Mouse (Mus musculus): ENCODE measurements around the gene Dpep3.

The Dpep3 gene

GRCm38 (mm10) chr8:105966692-105967311 is 12.4 kb downstream of the Dpep3 start:
- peaks cover 84% of the 10 kb centered on the region for H3K4me1 ChIP-seq (replicated peaks; ENCODE audit: low read depth, low read length)
- H3K27me3 ChIP-seq (ENCODE audit: insufficient read depth, low read length) = peaks cover 6% of the 10 kb centered on the region; the same call in 1 of the 2 replicates
- no peaks in the 10 kb centered on the region for H3K9me3 ChIP-seq (ENCODE audit: low read length)
- H3K4me3 ChIP-seq (replicated peaks; ENCODE audit: low read length) = peak overlapping the region; percentile 94
- H3K36me3 ChIP-seq (ENCODE audit: insufficient read depth, low read length) = peaks cover 7% of the 10 kb centered on the region; the same call in 1 of the 2 replicates
- TF ChIP-seq NANOG (IDR thresholded peaks at IDR 0.05; ENCODE audit: borderline replicate concordance, low read length) (peak; percentile 69; the same call in 1 of the 2 replicates), CTCF (conservative IDR thresholded peaks at IDR 0.05; ENCODE audit: low read length) (no peak)

DNA sequence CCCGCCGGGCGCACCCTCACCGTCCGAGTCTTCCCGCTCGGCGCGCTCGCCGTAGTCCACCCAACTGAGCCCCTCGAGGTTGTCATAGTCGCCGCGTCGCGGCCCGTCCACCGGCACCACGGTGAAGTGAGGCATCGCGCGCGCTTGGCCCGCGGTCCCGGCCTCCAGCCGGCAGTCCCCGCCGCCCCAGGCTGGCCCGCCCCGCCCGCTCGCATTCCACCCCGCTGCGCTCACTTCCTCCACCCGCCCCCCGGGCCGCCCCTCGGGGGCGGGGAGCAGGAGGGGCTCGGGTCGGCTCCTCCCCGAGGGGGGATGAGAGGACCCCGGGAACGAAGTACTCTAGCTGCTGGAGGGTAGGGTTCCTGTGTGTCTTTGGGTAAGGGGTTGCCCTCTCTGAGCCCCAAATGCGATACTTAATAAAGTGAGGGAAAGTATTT is 13.3 kb downstream of the Dpep3 start, which contains the start of gene Slc12a4:
Slc12a4 (minus strand) TSS at position 193 of the 437 bp plus-strand sequence.
- Histone ChIP-seq H3K36me3 (ENCODE audit: insufficient read depth, low read length) (peaks cover 7% of the 10 kb centered on the region; the same call in 1 of the 2 replicates), H3K9me3 (ENCODE audit: low read length) (no peaks in the 10 kb centered on the region), H3K4me3 (replicated peaks; ENCODE audit: low read length) (peak within 1 kb of the TSS; percentile 94), H3K27me3 (ENCODE audit: insufficient read depth, low read length) (peaks cover 6% of the 10 kb centered on the region; the same call in 1 of the 2 replicates), H3K4me1 (replicated peaks; ENCODE audit: low read depth, low read length) (peaks cover 85% of the 10 kb centered on the region)
- TF ChIP-seq POU5F1 (IDR thresholded peaks at IDR 0.05; ENCODE audit: borderline replicate concordance, low read length) (no peak), CTCF (conservative IDR thresholded peaks at IDR 0.05; ENCODE audit: low read length) (no peak)

GRCm38 (mm10) chr8:105965266-105965904 is 13.8 kb downstream of the Dpep3 start:
- H3K36me3 ChIP-seq (ENCODE audit: insufficient read depth, low read length) = peaks cover 9% of the 10 kb centered on the region
- no peaks in the 10 kb centered on the region for H3K9me3 ChIP-seq (ENCODE audit: low read length)
- H3K27me3 ChIP-seq (ENCODE audit: insufficient read depth, low read length) = peaks cover 6% of the 10 kb centered on the region; the same call in 1 of the 2 replicates
- H3K4me1 ChIP-seq (replicated peaks; ENCODE audit: low read depth, low read length) = peaks cover 87% of the 10 kb centered on the region
- TF ChIP-seq CTCF (conservative IDR thresholded peaks at IDR 0.05; ENCODE audit: low read length) (no peak), NANOG (IDR thresholded peaks at IDR 0.05; ENCODE audit: borderline replicate concordance, low read length) (no peak), POU5F1 (IDR thresholded peaks at IDR 0.05; ENCODE audit: borderline replicate concordance, low read length) (no peak)
- H3K4me3 ChIP-seq (replicated peaks; ENCODE audit: low read length) = peak overlapping the region; percentile 94

DNA sequence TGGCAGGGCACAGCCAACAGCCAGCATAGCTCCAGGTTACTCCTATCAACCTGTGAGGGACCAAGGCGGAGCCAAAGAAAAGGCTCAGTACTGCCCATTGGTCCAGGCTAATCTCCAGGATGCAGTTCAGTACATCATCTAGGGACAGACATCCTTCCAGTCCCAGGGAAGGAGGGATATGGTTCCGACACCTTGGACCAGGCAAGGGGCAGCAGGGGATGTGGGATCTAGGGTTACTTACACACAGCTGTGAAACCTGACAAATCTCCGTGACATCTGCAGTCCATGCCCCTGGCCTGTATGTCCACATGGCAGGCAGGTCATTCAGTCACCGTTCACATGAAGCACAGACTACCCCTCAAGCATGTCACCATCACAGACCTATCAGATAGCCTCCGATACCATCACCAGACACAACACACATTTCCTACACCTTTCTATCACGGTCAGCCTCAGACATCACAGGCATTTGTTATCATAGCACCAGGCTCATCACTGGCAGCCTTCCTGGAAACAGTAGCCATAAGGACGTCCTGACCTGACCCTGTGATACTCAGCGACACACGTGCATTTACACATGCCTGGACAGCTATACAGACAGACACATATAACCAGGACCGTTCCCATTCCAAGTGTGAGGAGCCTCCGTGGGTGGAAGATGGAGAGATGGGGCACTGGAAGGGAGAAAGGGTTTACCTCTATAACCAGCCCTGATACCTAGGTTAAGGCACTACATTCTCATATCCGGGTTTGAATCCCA is 14.5 kb downstream of the Dpep3 start:
- TF ChIP-seq POU5F1 (IDR thresholded peaks at IDR 0.05; ENCODE audit: borderline replicate concordance, low read length) (no peak), NANOG (IDR thresholded peaks at IDR 0.05; ENCODE audit: borderline replicate concordance, low read length) (no peak), CTCF (conservative IDR thresholded peaks at IDR 0.05; ENCODE audit: low read length) (no peak)
- Histone ChIP-seq H3K9me3 (ENCODE audit: low read length) (no peaks in the 10 kb centered on the region), H3K4me1 (replicated peaks; ENCODE audit: low read depth, low read length) (peaks cover 89% of the 10 kb centered on the region), H3K36me3 (ENCODE audit: insufficient read depth, low read length) (peaks cover 16% of the 10 kb centered on the region), H3K27me3 (ENCODE audit: insufficient read depth, low read length) (peaks cover 6% of the 10 kb centered on the region; the same call in 1 of the 2 replicates), H3K4me3 (replicated peaks; ENCODE audit: low read length) (peak overlapping the region; percentile 94)

DNA sequence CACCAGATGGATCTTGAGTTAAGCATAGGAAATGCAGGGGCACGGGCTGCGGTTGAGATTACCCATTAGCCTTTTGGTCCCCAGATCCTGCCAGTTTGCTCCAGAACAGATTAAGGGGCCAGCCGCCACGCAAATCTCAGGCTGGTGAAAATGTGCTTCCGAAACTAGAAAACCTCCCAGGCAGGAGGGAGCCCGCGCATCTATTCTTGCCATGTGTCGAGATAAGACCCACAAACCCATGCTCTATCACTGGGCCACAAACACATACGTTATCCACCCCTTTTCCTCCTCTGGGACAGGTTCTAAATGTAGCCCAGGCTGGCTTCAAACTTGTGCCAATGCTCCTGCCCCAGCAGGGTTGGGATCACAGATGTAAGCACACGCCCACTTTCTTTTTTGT is 17.7 kb downstream of the Dpep3 start:
- Histone ChIP-seq H3K9me3 (ENCODE audit: low read length) (no peaks in the 10 kb centered on the region), H3K4me1 (replicated peaks; ENCODE audit: low read depth, low read length) (peaks cover 73% of the 10 kb centered on the region), H3K27me3 (ENCODE audit: insufficient read depth, low read length) (peaks cover 4% of the 10 kb centered on the region; the same call in 1 of the 2 replicates), H3K4me3 (replicated peaks; ENCODE audit: low read length) (peak overlapping the region; percentile 69), H3K36me3 (ENCODE audit: insufficient read depth, low read length) (peaks cover 46% of the 10 kb centered on the region)
- TF ChIP-seq CTCF (conservative IDR thresholded peaks at IDR 0.05; ENCODE audit: low read length) (no peak), NANOG (IDR thresholded peaks at IDR 0.05; ENCODE audit: borderline replicate concordance, low read length) (no peak), POU5F1 (IDR thresholded peaks at IDR 0.05; ENCODE audit: borderline replicate concordance, low read length) (no peak)

DNA sequence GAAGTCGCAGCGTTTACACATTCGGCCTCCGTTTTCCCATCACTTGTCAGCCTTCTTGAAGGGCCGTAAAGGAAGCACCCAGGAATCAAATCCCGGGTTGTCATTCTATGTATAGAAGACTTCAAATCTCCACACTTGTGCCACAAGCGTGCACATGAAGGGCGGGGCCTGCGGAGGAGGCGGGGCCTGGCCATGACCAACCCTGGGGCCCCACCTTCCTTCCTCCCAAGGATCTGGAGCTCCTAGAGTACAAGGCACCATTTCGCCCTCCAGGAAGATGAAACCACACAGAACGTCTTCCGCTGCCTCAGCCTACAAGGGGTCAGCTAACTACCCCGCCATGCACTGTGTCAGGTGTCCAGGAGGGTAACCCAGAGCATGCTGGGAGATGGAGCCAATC is 18.1 kb downstream of the Dpep3 start:
- TF ChIP-seq NANOG (IDR thresholded peaks at IDR 0.05; ENCODE audit: borderline replicate concordance, low read length) (no peak), CTCF (conservative IDR thresholded peaks at IDR 0.05; ENCODE audit: low read length) (no peak), POU5F1 (IDR thresholded peaks at IDR 0.05; ENCODE audit: borderline replicate concordance, low read length) (no peak)

DNA sequence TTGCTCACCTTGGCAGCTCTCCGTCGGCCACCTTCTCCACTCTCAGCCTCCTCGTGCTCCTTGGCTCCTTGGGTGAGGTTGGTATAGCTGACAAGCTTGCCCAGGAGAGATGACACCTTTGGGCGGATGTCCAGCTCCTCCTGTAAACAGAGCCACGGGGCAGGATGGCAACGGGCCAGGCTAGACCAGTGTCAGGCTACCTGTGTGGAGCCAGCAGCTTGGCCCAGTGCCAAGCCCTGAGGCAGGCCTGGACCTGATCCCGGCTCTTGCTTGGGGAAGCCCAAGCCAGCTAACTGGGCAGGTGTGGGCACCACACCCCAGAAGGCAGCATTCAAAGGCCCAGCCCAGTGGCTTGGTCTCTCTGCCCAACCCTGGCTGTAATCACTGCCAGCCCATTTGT is 19.9 kb downstream of the Dpep3 start:
- TF ChIP-seq NANOG (IDR thresholded peaks at IDR 0.05; ENCODE audit: borderline replicate concordance, low read length) = no peak
- no peak for TF ChIP-seq CTCF (conservative IDR thresholded peaks at IDR 0.05; ENCODE audit: low read length)
- TF ChIP-seq POU5F1 (IDR thresholded peaks at IDR 0.05; ENCODE audit: borderline replicate concordance, low read length) = no peak
- Histone ChIP-seq H3K27me3 (ENCODE audit: insufficient read depth, low read length) (no peaks in the 10 kb centered on the region), H3K36me3 (ENCODE audit: insufficient read depth, low read length) (peaks cover 67% of the 10 kb centered on the region), H3K4me3 (replicated peaks; ENCODE audit: low read length) (no peak overlapping the region), H3K9me3 (ENCODE audit: low read length) (no peaks in the 10 kb centered on the region), H3K4me1 (replicated peaks; ENCODE audit: low read depth, low read length) (peaks cover 68% of the 10 kb centered on the region)

More for the DNA sequence above, 18.1 kb downstream of the Dpep3 start:
- no peaks in the 10 kb centered on the region for H3K9me3 ChIP-seq (ENCODE audit: low read length)
- H3K4me3 ChIP-seq (replicated peaks; ENCODE audit: low read length) = peak overlapping the region; percentile 69
- H3K27me3 ChIP-seq (ENCODE audit: insufficient read depth, low read length) = peaks cover 4% of the 10 kb centered on the region; the same call in 1 of the 2 replicates
- peaks cover 50% of the 10 kb centered on the region for H3K36me3 ChIP-seq (ENCODE audit: insufficient read depth, low read length)
- peaks cover 69% of the 10 kb centered on the region for H3K4me1 ChIP-seq (replicated peaks; ENCODE audit: low read depth, low read length)

DNA sequence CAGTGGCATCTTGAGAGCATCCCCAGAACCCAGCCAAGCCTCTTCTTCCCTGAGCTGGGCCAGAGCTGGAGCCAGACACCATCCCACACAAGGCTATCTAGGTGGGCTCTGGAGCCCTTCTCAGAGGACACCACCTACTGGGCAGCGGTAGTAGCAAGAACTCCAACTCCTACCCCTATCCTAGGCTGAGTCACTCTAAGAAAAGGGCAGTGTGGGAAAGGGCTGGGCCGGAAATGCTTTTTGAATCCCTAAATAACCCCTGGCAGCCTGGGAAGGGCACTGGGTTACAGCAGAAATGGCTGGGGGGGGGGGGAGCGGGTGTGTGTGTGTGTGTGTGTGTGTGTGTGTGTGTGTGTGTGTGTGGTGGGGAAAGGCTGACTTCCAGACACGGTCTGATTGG is 21.4 kb downstream of the Dpep3 start:
- no peak for TF ChIP-seq POU5F1 (IDR thresholded peaks at IDR 0.05; ENCODE audit: borderline replicate concordance, low read length)
- no peak for TF ChIP-seq NANOG (IDR thresholded peaks at IDR 0.05; ENCODE audit: borderline replicate concordance, low read length)
- TF ChIP-seq CTCF (conservative IDR thresholded peaks at IDR 0.05; ENCODE audit: low read length) = no peak
- Histone ChIP-seq H3K9me3 (ENCODE audit: low read length) (no peaks in the 10 kb centered on the region), H3K4me3 (replicated peaks; ENCODE audit: low read length) (no peak overlapping the region), H3K4me1 (replicated peaks; ENCODE audit: low read depth, low read length) (peaks cover 60% of the 10 kb centered on the region), H3K36me3 (ENCODE audit: insufficient read depth, low read length) (peaks cover 76% of the 10 kb centered on the region), H3K27me3 (ENCODE audit: insufficient read depth, low read length) (no peaks in the 10 kb centered on the region)

All from E14TG2a.4 (cell line).